Mouse (Mus musculus): ENCODE data around the gene Slc39a9. TPM values are rescaled to one million over a fixed set of nuclear protein-coding genes. Genes with fewer than 3 reads are reported as not detected.

The Slc39a9 gene
- polyA plus RNA-seq, 1 experiment from 2014 or later: 27.7 TPM

- no peak overlapping the region for H3K9ac ChIP-seq (replicated peaks; ENCODE audit: low read depth, low read length)
- H3K4me3 ChIP-seq (ENCODE audit: low read depth, low read length): no peak overlapping the region
- WGBS: 94% methylated on average over 5 of the region's 5 CpGs
- H3K4me1 ChIP-seq (ENCODE audit: control insufficient read depth, insufficient read depth, low read length): no peaks in the 10 kb centered on the region
- no peaks in the 10 kb centered on the region; the same call in 1 of the 2 replicates for H3K27me3 ChIP-seq (ENCODE audit: control insufficient read depth, insufficient read depth, low read length)
- no peak for ATAC-seq (ENCODE audit: low read depth)
- no peak overlapping the region for H3K4me2 ChIP-seq (ENCODE audit: low read depth, low read length)
- H3K36me3 ChIP-seq (ENCODE audit: control insufficient read depth, insufficient read depth, low read length): peaks cover 9% of the 10 kb centered on the region; the same call in 1 of the 2 replicates
- H3K27ac ChIP-seq (ENCODE audit: low read depth, low read length): no peak overlapping the region
- H3K9me3 ChIP-seq (ENCODE audit: control insufficient read depth, low read length): no peaks in the 10 kb centered on the region
These were observed 41.3 kb upstream of the Slc39a9 start for GRCm38 (mm10) chr12:80602432-80602831.

DNA sequence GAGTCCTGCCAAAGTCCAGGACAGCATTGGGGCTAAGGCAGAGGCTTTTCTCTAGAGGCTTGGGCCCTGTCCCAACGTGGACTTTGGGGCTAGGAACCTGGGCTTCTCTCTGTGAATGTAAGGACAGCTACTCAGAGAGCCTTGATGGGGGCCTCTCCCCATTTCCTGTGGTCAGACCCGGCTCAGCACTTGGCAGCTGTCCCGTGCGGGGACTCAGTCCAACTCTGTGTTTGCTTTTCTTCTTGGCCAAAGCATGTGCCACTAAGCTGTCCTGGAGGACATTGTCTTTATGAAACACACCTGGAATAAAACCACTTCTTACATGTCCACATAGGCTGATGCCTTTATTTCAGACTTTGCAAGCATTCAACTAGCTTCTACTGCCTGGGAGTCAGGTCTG, 40.1 kb upstream of the Slc39a9 start:
- Histone ChIP-seq H3K4me1 (ENCODE audit: control insufficient read depth, insufficient read depth, low read length) (no peaks in the 10 kb centered on the region), H3K27ac (ENCODE audit: low read depth, low read length) (no peak overlapping the region), H3K4me2 (ENCODE audit: low read depth, low read length) (no peak overlapping the region), H3K4me3 (ENCODE audit: low read depth, low read length) (no peak overlapping the region), H3K9me3 (ENCODE audit: control insufficient read depth, low read length) (no peaks in the 10 kb centered on the region), H3K9ac (replicated peaks; ENCODE audit: low read depth, low read length) (no peak overlapping the region), H3K27me3 (ENCODE audit: control insufficient read depth, insufficient read depth, low read length) (no peaks in the 10 kb centered on the region; the same call in 1 of the 2 replicates), H3K36me3 (ENCODE audit: control insufficient read depth, insufficient read depth, low read length) (peaks cover 5% of the 10 kb centered on the region; the same call in 1 of the 2 replicates)
- ATAC-seq (ENCODE audit: low read depth): no peak
- 59% methylated on average over 4 of the region's 4 CpGs for WGBS

DNA sequence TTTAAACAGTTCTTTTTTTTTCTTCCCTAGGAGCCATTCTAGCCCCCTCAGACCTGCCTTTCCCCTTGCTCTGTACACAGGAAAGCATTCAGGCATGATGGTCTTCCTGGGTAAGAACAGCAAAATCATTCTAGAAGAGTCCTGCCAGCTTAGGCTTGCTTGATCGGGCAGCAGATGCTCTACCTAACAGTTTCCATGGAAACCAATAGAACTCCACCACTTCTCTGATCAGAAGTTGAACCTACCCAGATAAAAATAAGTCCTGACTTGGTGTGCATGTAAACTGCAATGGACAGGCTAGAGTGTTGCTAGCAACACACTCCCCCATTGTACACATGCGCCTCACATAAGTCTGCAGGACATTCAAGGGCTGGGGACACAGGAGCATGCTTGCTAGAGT, 39.5 kb upstream of the Slc39a9 start:
- no peak overlapping the region for H3K4me3 ChIP-seq (ENCODE audit: low read depth, low read length)
- no peak overlapping the region for H3K27ac ChIP-seq (ENCODE audit: low read depth, low read length)
- H3K9me3 ChIP-seq (ENCODE audit: control insufficient read depth, low read length): no peaks in the 10 kb centered on the region
- no peak overlapping the region for H3K9ac ChIP-seq (replicated peaks; ENCODE audit: low read depth, low read length)
- ATAC-seq (ENCODE audit: low read depth): no peak
- H3K27me3 ChIP-seq (ENCODE audit: control insufficient read depth, insufficient read depth, low read length): no peaks in the 10 kb centered on the region; the same call in 1 of the 2 replicates
- WGBS: 80% methylated on average over 2 of the region's 2 CpGs
- H3K4me2 ChIP-seq (ENCODE audit: low read depth, low read length): no peak overlapping the region
- no peaks in the 10 kb centered on the region for H3K4me1 ChIP-seq (ENCODE audit: control insufficient read depth, insufficient read depth, low read length)
- peaks cover 5% of the 10 kb centered on the region; the same call in 1 of the 2 replicates for H3K36me3 ChIP-seq (ENCODE audit: control insufficient read depth, insufficient read depth, low read length)

- H3K36me3 ChIP-seq (ENCODE audit: control insufficient read depth, insufficient read depth, low read length): no peaks in the 10 kb centered on the region
- 90% methylated on average over 1 of the region's 1 CpGs for WGBS
- no peaks in the 10 kb centered on the region for H3K4me1 ChIP-seq (ENCODE audit: control insufficient read depth, insufficient read depth, low read length)
- H3K4me3 ChIP-seq (ENCODE audit: low read depth, low read length): no peak overlapping the region
- H3K4me2 ChIP-seq (ENCODE audit: low read depth, low read length): no peak overlapping the region
- H3K9ac ChIP-seq (replicated peaks; ENCODE audit: low read depth, low read length): no peak overlapping the region
- H3K27ac ChIP-seq (ENCODE audit: low read depth, low read length): no peak overlapping the region
- no peaks in the 10 kb centered on the region for H3K27me3 ChIP-seq (ENCODE audit: control insufficient read depth, insufficient read depth, low read length)
- ATAC-seq (ENCODE audit: low read depth): no peak
- no peaks in the 10 kb centered on the region for H3K9me3 ChIP-seq (ENCODE audit: control insufficient read depth, low read length)
These were observed 35.1 kb upstream of the Slc39a9 start for GRCm38 (mm10) chr12:80608576-80608975.

GRCm38 (mm10) chr12:80609928-80610327, 33.8 kb upstream of the Slc39a9 start:
- no peak overlapping the region for H3K9ac ChIP-seq (replicated peaks; ENCODE audit: low read depth, low read length)
- H3K36me3 ChIP-seq (ENCODE audit: control insufficient read depth, insufficient read depth, low read length): no peaks in the 10 kb centered on the region
- H3K4me3 ChIP-seq (ENCODE audit: low read depth, low read length): no peak overlapping the region
- H3K27ac ChIP-seq (ENCODE audit: low read depth, low read length): no peak overlapping the region
- no peaks in the 10 kb centered on the region for H3K27me3 ChIP-seq (ENCODE audit: control insufficient read depth, insufficient read depth, low read length)
- H3K9me3 ChIP-seq (ENCODE audit: control insufficient read depth, low read length): no peaks in the 10 kb centered on the region
- no peaks in the 10 kb centered on the region for H3K4me1 ChIP-seq (ENCODE audit: control insufficient read depth, insufficient read depth, low read length)
- 78% methylated on average over 3 of the region's 3 CpGs for WGBS
- ATAC-seq (ENCODE audit: low read depth): no peak
- H3K4me2 ChIP-seq (ENCODE audit: low read depth, low read length): no peak overlapping the region

- Histone ChIP-seq H3K9ac (replicated peaks; ENCODE audit: low read depth, low read length) (no peak overlapping the region), H3K4me3 (ENCODE audit: low read depth, low read length) (no peak overlapping the region), H3K4me1 (ENCODE audit: control insufficient read depth, insufficient read depth, low read length) (no peaks in the 10 kb centered on the region), H3K4me2 (ENCODE audit: low read depth, low read length) (no peak overlapping the region), H3K36me3 (ENCODE audit: control insufficient read depth, insufficient read depth, low read length) (no peaks in the 10 kb centered on the region), H3K27me3 (ENCODE audit: control insufficient read depth, insufficient read depth, low read length) (no peaks in the 10 kb centered on the region), H3K27ac (ENCODE audit: low read depth, low read length) (no peak overlapping the region), H3K9me3 (ENCODE audit: control insufficient read depth, low read length) (no peaks in the 10 kb centered on the region)
- ATAC-seq (ENCODE audit: low read depth): no peak
- WGBS: 50% methylated on average over 9 of the region's 9 CpGs
These were observed 31.4 kb upstream of the Slc39a9 start for GRCm38 (mm10) chr12:80612113-80612791.

DNA sequence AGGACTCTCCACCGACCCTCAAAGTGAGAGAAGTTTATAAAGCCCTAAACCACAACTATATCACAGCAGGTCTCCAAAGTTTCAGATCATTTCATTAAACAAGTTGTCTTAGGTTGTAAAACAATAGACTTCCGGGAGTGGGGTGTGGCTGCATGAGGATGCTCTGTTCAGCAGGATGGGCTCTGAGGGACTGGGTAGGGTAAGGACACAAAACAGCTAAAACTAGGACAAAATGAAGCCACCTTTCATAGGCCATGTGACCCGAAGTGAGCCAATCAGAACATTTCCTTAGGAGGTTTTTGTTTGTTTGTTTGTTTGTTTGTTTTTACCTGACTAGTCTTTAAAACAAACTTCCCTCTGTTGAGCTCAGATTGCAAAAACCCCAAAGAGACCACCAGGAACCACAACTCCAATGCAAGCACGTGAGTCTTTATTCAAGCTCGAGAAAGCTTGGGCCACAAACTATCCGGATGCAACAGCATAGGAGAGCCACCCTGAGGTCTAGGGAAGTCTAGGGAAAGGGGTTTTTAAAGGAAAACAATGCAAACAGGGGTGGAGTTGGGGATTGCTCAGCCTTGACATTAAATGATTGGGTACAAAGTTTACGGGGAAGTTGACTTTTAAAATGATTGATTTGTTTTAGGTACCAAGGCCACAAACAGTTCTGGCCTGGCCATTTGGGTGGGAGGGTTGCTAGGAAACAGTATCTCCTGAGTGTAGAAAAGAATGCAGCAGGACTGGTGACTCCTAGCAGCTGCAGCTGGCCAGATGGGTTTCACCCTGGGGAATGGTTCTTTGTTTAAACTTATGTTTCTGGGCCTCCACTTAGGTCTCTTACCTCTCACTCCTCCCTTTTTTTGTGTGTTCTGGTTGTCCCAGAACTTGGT, 28.1 kb upstream of the Slc39a9 start:
- Histone ChIP-seq H3K27ac (ENCODE audit: low read depth, low read length) (no peak overlapping the region), H3K4me3 (ENCODE audit: low read depth, low read length) (no peak overlapping the region), H3K9ac (replicated peaks; ENCODE audit: low read depth, low read length) (no peak overlapping the region), H3K4me1 (ENCODE audit: control insufficient read depth, insufficient read depth, low read length) (no peaks in the 10 kb centered on the region), H3K9me3 (ENCODE audit: control insufficient read depth, low read length) (no peaks in the 10 kb centered on the region), H3K4me2 (ENCODE audit: low read depth, low read length) (no peak overlapping the region), H3K27me3 (ENCODE audit: control insufficient read depth, insufficient read depth, low read length) (no peaks in the 10 kb centered on the region), H3K36me3 (ENCODE audit: control insufficient read depth, insufficient read depth, low read length) (no peaks in the 10 kb centered on the region)
- no peak for ATAC-seq (ENCODE audit: low read depth)
- 33% methylated on average over 7 of the region's 7 CpGs for WGBS

GRCm38 (mm10) chr12:80620501-80620900, 23.2 kb upstream of the Slc39a9 start:
- H3K4me2 ChIP-seq (ENCODE audit: low read depth, low read length): no peak overlapping the region
- ATAC-seq (ENCODE audit: low read depth): no peak
- no peak overlapping the region for H3K27ac ChIP-seq (ENCODE audit: low read depth, low read length)
- WGBS: 77% methylated on average over 5 of the region's 5 CpGs
- H3K4me1 ChIP-seq (ENCODE audit: control insufficient read depth, insufficient read depth, low read length): no peaks in the 10 kb centered on the region
- no peaks in the 10 kb centered on the region for H3K27me3 ChIP-seq (ENCODE audit: control insufficient read depth, insufficient read depth, low read length)
- H3K4me3 ChIP-seq (ENCODE audit: low read depth, low read length): no peak overlapping the region
- H3K36me3 ChIP-seq (ENCODE audit: control insufficient read depth, insufficient read depth, low read length): no peaks in the 10 kb centered on the region
- no peaks in the 10 kb centered on the region for H3K9me3 ChIP-seq (ENCODE audit: control insufficient read depth, low read length)
- no peak overlapping the region for H3K9ac ChIP-seq (replicated peaks; ENCODE audit: low read depth, low read length)

- Histone ChIP-seq H3K4me3 (ENCODE audit: low read depth, low read length) (no peak overlapping the region), H3K9ac (replicated peaks; ENCODE audit: low read depth, low read length) (no peak overlapping the region), H3K9me3 (ENCODE audit: control insufficient read depth, low read length) (no peaks in the 10 kb centered on the region), H3K27ac (ENCODE audit: low read depth, low read length) (no peak overlapping the region), H3K36me3 (ENCODE audit: control insufficient read depth, insufficient read depth, low read length) (peaks cover 24% of the 10 kb centered on the region), H3K4me1 (ENCODE audit: control insufficient read depth, insufficient read depth, low read length) (no peaks in the 10 kb centered on the region), H3K27me3 (ENCODE audit: control insufficient read depth, insufficient read depth, low read length) (no peaks in the 10 kb centered on the region), H3K4me2 (ENCODE audit: low read depth, low read length) (no peak overlapping the region)
- 91% methylated on average over 5 of the region's 5 CpGs for WGBS
- no peak for ATAC-seq (ENCODE audit: low read depth)
These were observed 11.9 kb upstream of the Slc39a9 start for GRCm38 (mm10) chr12:80631790-80632189.

Measured in neural tube, embryonic 14.5 days (tissue).